Mouse (Mus musculus) MEL (cell line): ENCODE data around the gene Hspa12b. TPM values are rescaled to one million over a fixed set of nuclear protein-coding genes. Genes with fewer than 3 reads are reported as not detected.

Experiments used
- DNase-seq: peaks from one replicate; pipeline ENCODE4 v3.0.0; 2011; ENCODE audit warnings: low read depth, low spot score
- H3K27ac ChIP-seq: 2 replicates; pipeline ENCODE4 v1.5.1; 2012; ENCODE audit warnings: low read depth, mild to moderate bottlenecking, control low read depth, low read length, moderate library complexity; ENCODE audit not compliant: control insufficient read depth
- H3K27me3 ChIP-seq, 2 experiments: fragments of 150-350 bp in 1 of 2; sonication (generic) in 1 of 2; 2 replicates each; pipeline ENCODE4 v1.6.1; 2012; ENCODE audit warnings: low read length in 2 of 2, mild to moderate bottlenecking in 2 of 2, improper control_type of control experiment in 1 of 2, moderate library complexity in 1 of 2; ENCODE audit not compliant: insufficient read depth in 2 of 2, control insufficient read depth in 1 of 2
- H3K36me3 ChIP-seq, 2 experiments: 2 replicates each; pipeline ENCODE4 v1.6.1; 2012 to 2014; ENCODE audit warnings: low read length in 2 of 2, improper control_type of control experiment in 1 of 2, inconsistent platforms in 1 of 2, mild to moderate bottlenecking in 1 of 2; ENCODE audit not compliant: insufficient read depth in 2 of 2, control insufficient read depth in 1 of 2
- H3K4me1 ChIP-seq, 2 experiments: fragments of 150-350 bp in 1 of 2; sonication (generic) in 1 of 2; 2 replicates each; pipeline ENCODE4 v1.6.1; 2012; ENCODE audit warnings: low read length in 2 of 2, improper control_type of control experiment in 1 of 2, mild to moderate bottlenecking in 1 of 2; ENCODE audit not compliant: insufficient read depth in 2 of 2, control insufficient read depth in 1 of 2
- H3K4me3 ChIP-seq, 2 experiments: fragments of 150-350 bp in 1 of 2; sonication (generic) in 1 of 2; 2 replicates each; pipeline ENCODE4 v1.5.1; 2012; ENCODE audit warnings: low read depth in 2 of 2, low read length in 2 of 2, mild to moderate bottlenecking in 2 of 2, moderate library complexity in 2 of 2, control low read depth in 1 of 2, improper control_type of control experiment in 1 of 2; ENCODE audit not compliant: control insufficient read depth in 1 of 2, insufficient read depth in 1 of 2
- H3K79me2 ChIP-seq: 2 replicates; pipeline ENCODE4 v1.6.1; 2012; ENCODE audit warnings: mild to moderate bottlenecking, low read length, moderate library complexity; ENCODE audit not compliant: control insufficient read depth, poor library complexity, insufficient read depth
- H3K9ac ChIP-seq: 2 replicates; pipeline ENCODE4 v1.6.1; 2012; ENCODE audit warnings: low read depth, mild to moderate bottlenecking, control low read depth, low read length, moderate library complexity; ENCODE audit not compliant: control insufficient read depth, poor library complexity, severe bottlenecking
- H3K9me3 ChIP-seq: fragments of 150-350 bp; sonication (generic); replicated peaks from 2 replicates; pipeline ENCODE4 v1.6.1; 2012; ENCODE audit warnings: mild to moderate bottlenecking, low read length, improper control_type of control experiment, moderate library complexity; ENCODE audit not compliant: insufficient read depth
- BHLHE40 ChIP-seq: IDR thresholded peaks from 2 replicates; pipeline ENCODE4 v1.6.1; 2012; ENCODE audit warnings: low read depth, mild to moderate bottlenecking, inconsistent platforms, low read length, improper control_type of control experiment, borderline replicate concordance
- E2F4 ChIP-seq: IDR thresholded peaks from 2 replicates; pipeline ENCODE4 v1.6.1; 2011; ENCODE audit warnings: low read depth, low read length, improper control_type of control experiment, borderline replicate concordance
- EP300 ChIP-seq, 2 experiments: IDR thresholded peaks; 2 replicates each; pipeline ENCODE4 v1.6.1; 2011; ENCODE audit warnings: improper control_type of control experiment in 2 of 2, low read length in 2 of 2, low read depth in 1 of 2, mild to moderate bottlenecking in 1 of 2
- ETS1 ChIP-seq: IDR thresholded peaks from 2 replicates; pipeline ENCODE4 v1.6.1; 2012; ENCODE audit warnings: low read depth, mild to moderate bottlenecking, inconsistent platforms, low read length, improper control_type of control experiment, moderate library complexity
- GABPA ChIP-seq: IDR thresholded peaks from 2 replicates; pipeline ENCODE4 v1.6.1; 2012; ENCODE audit warnings: low read depth, mild to moderate bottlenecking, inconsistent platforms, low read length, improper control_type of control experiment, moderate library complexity
- GATA1 ChIP-seq: IDR thresholded peaks from 2 replicates; pipeline ENCODE4 v1.6.1; 2011; ENCODE audit warnings: low read depth, low read length, improper control_type of control experiment
- HCFC1 ChIP-seq: IDR thresholded peaks from 2 replicates; pipeline ENCODE4 v1.6.1; 2012; ENCODE audit warnings: low read depth, mild to moderate bottlenecking, inconsistent platforms, low read length, improper control_type of control experiment, moderate library complexity
- JUND ChIP-seq: IDR thresholded peaks from 2 replicates; pipeline ENCODE4 v1.6.1; 2011; ENCODE audit warnings: low read depth, mild to moderate bottlenecking, improper control_type of control experiment, low read length
- KAT2A ChIP-seq: conservative IDR thresholded peaks from 2 replicates; pipeline ENCODE4 v1.6.1; 2012; ENCODE audit warnings: low read depth, low read length, improper control_type of control experiment, inconsistent platforms
- MAFK ChIP-seq: IDR thresholded peaks from 2 replicates; pipeline ENCODE4 v1.6.1; 2011; ENCODE audit warnings: low read depth, mild to moderate bottlenecking, low read length, improper control_type of control experiment, borderline replicate concordance
- MAX ChIP-seq: IDR thresholded peaks from 2 replicates; pipeline ENCODE4 v1.6.1; 2011; ENCODE audit warnings: low read length, improper control_type of control experiment
- MAZ ChIP-seq: IDR thresholded peaks from 2 replicates; pipeline ENCODE4 v1.6.1; 2012; ENCODE audit warnings: low read depth, mild to moderate bottlenecking, inconsistent platforms, low read length, improper control_type of control experiment
- MYB ChIP-seq: IDR thresholded peaks from 2 replicates; pipeline ENCODE4 v1.6.1; 2011; ENCODE audit warnings: mild to moderate bottlenecking, low read depth, low read length, improper control_type of control experiment
- POLR2A ChIP-seq, 2 experiments: IDR thresholded peaks; 2 replicates each; pipeline ENCODE4 v1.6.1; 2011 to 2012; ENCODE audit warnings: low read length in 2 of 2, mild to moderate bottlenecking in 2 of 2, control low read depth in 1 of 2, improper control_type of control experiment in 1 of 2, low read depth in 1 of 2, moderate library complexity in 1 of 2; ENCODE audit not compliant: control insufficient read depth in 1 of 2, insufficient read depth in 1 of 2, poor library complexity in 1 of 2
- POLR2AphosphoS2 ChIP-seq: IDR thresholded peaks from 2 replicates; pipeline ENCODE4 v1.6.1; 2011; ENCODE audit warnings: low read length, improper control_type of control experiment
- POLR2AphosphoS5 ChIP-seq: IDR thresholded peaks from 2 replicates; pipeline ENCODE4 v1.6.1; 2012; ENCODE audit warnings: low read depth, borderline replicate concordance, mild to moderate bottlenecking, inconsistent platforms, low read length, moderate library complexity, mixed read lengths
- RAD21 ChIP-seq: IDR thresholded peaks from 2 replicates; pipeline ENCODE4 v1.6.1; 2011; ENCODE audit warnings: mild to moderate bottlenecking, low read depth, low read length, improper control_type of control experiment
- RCOR1 ChIP-seq: IDR thresholded peaks from 2 replicates; pipeline ENCODE4 v1.6.1; 2012; ENCODE audit warnings: low read depth, mild to moderate bottlenecking, inconsistent platforms, low read length, improper control_type of control experiment
- SIN3A ChIP-seq: IDR thresholded peaks from 2 replicates; pipeline ENCODE4 v1.6.1; 2012; ENCODE audit warnings: low read length, improper control_type of control experiment, inconsistent platforms
- TBP ChIP-seq: IDR thresholded peaks from 2 replicates; pipeline ENCODE4 v1.8.0; 2011; ENCODE audit warnings: low read depth, low read length, improper control_type of control experiment
- TCF12 ChIP-seq: IDR thresholded peaks from 2 replicates; pipeline ENCODE4 v1.6.1; 2014; ENCODE audit warnings: low read depth, mild to moderate bottlenecking, inconsistent platforms, low read length, improper control_type of control experiment, moderate library complexity
- UBTF ChIP-seq: IDR thresholded peaks from 2 replicates; pipeline ENCODE4 v1.6.1; 2012; ENCODE audit warnings: low read depth, mild to moderate bottlenecking, inconsistent platforms, low read length, improper control_type of control experiment, moderate library complexity, borderline replicate concordance; ENCODE audit not compliant: insufficient read depth
- USF2 ChIP-seq, 2 experiments: IDR thresholded peaks; 2 replicates each; pipeline ENCODE4 v1.6.1; 2011 to 2012; ENCODE audit warnings: improper control_type of control experiment in 2 of 2, low read length in 2 of 2, borderline replicate concordance in 1 of 2, inconsistent platforms in 1 of 2, low read depth in 1 of 2, mild to moderate bottlenecking in 1 of 2; ENCODE audit not compliant: insufficient read depth in 1 of 2
- ZNF384 ChIP-seq: IDR thresholded peaks from 2 replicates; pipeline ENCODE4 v1.6.1; 2012; ENCODE audit warnings: low read depth, mild to moderate bottlenecking, inconsistent platforms, low read length, improper control_type of control experiment
- polyA plus RNA-seq, 2 experiments: library from polyadenylated mRNA; stranded (reverse) in 1 of 2; unstranded in 1 of 2; fragments of >175 nt in 1 of 2; fragments of >200 nt in 1 of 2; gene quantifications; 2 replicates each; pipeline versions ENCODE4 v1.2.1 to v1.2.4; 2012; ENCODE audit warnings: low replicate concordance in 2 of 2, low read depth in 1 of 2; ENCODE audit not compliant: insufficient read length in 2 of 2, insufficient read depth in 1 of 2, missing spikeins in 1 of 2
- total RNA-seq: library from RNA; depleted of rRNA; stranded (reverse); fragments of 300-350 nt; gene quantifications from 2 replicates; pipeline ENCODE4 v1.2.3, GENCODE M21; 2012

The Hspa12b gene
- total and polyA plus RNA-seq, 3 experiments: 0.04 to 1.2 TPM; not detected in 1

GRCm38 (mm10) chr2:131156987-131157386, 29.9 kb downstream of the Hspa12b start:
- H3K9me3 ChIP-seq: no peaks in the 10 kb centered on the region
- no peak for DNase-seq
- no peaks in the 10 kb centered on the region; a peak in 3 of 4 replicates for H3K36me3 ChIP-seq
- no peak overlapping the region for H3K9ac ChIP-seq
- no peak overlapping the region for H3K27ac ChIP-seq
- H3K4me1 ChIP-seq: peaks cover 0 to 4% of the 10 kb centered on the region in 2 experiments; a peak in 1 of 4 replicates
- no peak overlapping the region for H3K4me3 ChIP-seq
- peaks cover 6% of the 10 kb centered on the region for H3K79me2 ChIP-seq
- H3K27me3 ChIP-seq: no peaks in the 10 kb centered on the region
- TF ChIP-seq GABPA (no peak), POLR2AphosphoS2 (no peak), TBP (no peak), EP300 (IDR thresholded peaks at IDR 0.05; ENCODE audit: low read depth in 1 of 2, low read length in 2 of 2) (no peak), USF2 (IDR thresholded peaks at IDR 0.05; ENCODE audit: borderline replicate concordance in 1 of 2, insufficient read depth in 1 of 2, low read depth in 1 of 2, low read length in 2 of 2) (no peak), HCFC1 (no peak), MYB (no peak), MAX (no peak), POLR2A (IDR thresholded peaks at IDR 0.05; ENCODE audit: control insufficient read depth in 1 of 2, insufficient read depth in 1 of 2, low read depth in 1 of 2, low read length in 2 of 2, poor library complexity in 1 of 2) (no peak), KAT2A (no peak), SIN3A (no peak), ETS1 (no peak), BHLHE40 (no peak), MAFK (no peak), JUND (no peak), GATA1 (no peak), E2F4 (no peak), RAD21 (no peak), MAZ (no peak), POLR2AphosphoS5 (no peak)

DNA sequence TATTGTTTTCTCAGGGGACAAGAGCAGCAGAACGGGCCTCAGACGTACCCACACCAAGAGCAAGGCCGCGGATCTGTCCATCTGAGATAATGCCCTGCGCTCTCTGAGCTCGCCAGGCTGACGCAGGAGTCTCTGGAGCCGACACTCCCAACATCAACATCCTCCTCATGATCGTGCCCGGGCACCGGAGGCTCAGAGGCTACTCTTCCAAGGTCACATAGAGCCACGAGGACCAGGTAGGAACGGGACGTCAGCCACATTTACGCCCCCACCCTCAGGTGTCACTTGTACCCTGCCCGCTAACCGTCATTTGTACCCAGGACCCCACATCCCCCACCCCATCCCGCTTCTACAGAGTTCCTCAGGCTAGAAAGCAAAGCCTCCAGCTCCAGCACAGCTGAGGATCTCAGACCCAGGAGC, 32.4 kb downstream of the Hspa12b start:
- H3K4me1 ChIP-seq: peaks cover 0 to 4% of the 10 kb centered on the region in 2 experiments; a peak in 1 of 4 replicates

More for the DNA sequence above, 32.4 kb downstream of the Hspa12b start:
- DNase-seq: peak; percentile 65
- Histone ChIP-seq H3K79me2 (peaks cover 6% of the 10 kb centered on the region), H3K9ac (peak overlapping the region; percentile 78), H3K27ac (peak overlapping the region; percentile 28; the same call in 1 of the 2 replicates), H3K27me3 (no peaks in the 10 kb centered on the region), H3K9me3 (no peaks in the 10 kb centered on the region), H3K4me3 (peak overlapping the region; percentile 66 to 80), H3K36me3 (no peaks in the 10 kb centered on the region; a peak in 2 of 4 replicates)
- TF ChIP-seq UBTF: no peak
- no peak; the same call in 1 of the 2 replicates for TF ChIP-seq SIN3A
- no peak for TF ChIP-seq POLR2A (IDR thresholded peaks at IDR 0.05; ENCODE audit: control insufficient read depth in 1 of 2, insufficient read depth in 1 of 2, low read depth in 1 of 2, low read length in 2 of 2, poor library complexity in 1 of 2)
- TF ChIP-seq MAFK: no peak
- no peak for TF ChIP-seq ETS1
- TF ChIP-seq ZNF384: no peak
- TF ChIP-seq RCOR1: no peak
- TF ChIP-seq POLR2AphosphoS5: no peak
- no peak for TF ChIP-seq JUND
- no peak for TF ChIP-seq TCF12
